Mouse (Mus musculus) brain, embryonic 14.5 days (tissue): ENCODE measurements around the gene Dennd6a. TPM values are rescaled to one million over a fixed set of nuclear protein-coding genes. Genes with fewer than 3 reads are reported as not detected.

Experiments used
- DNase-seq: peaks from one replicate; pipeline ENCODE4 v3.0.0-alpha.2; 2011; ENCODE audit warnings: low read depth
- CTCF ChIP-seq: fragments of 200-500 bp; IDR thresholded peaks from 2 replicates; pipeline ENCODE4 v1.5.1; 2012; ENCODE audit warnings: inconsistent platforms, mild to moderate bottlenecking, moderate library complexity, borderline replicate concordance; ENCODE audit not compliant: insufficient read depth, insufficient read length; ENCODE audit errors: extremely low read depth
- POLR2A ChIP-seq: fragments of 200-500 bp; IDR thresholded peaks from 2 replicates; pipeline ENCODE4 v1.6.1; 2012; ENCODE audit warnings: mild to moderate bottlenecking, inconsistent platforms, borderline replicate concordance; ENCODE audit not compliant: poor library complexity, insufficient read depth, insufficient read length, severe bottlenecking; ENCODE audit errors: extremely low read depth
- polyA plus RNA-seq: library from polyadenylated mRNA; depleted of rRNA; stranded (reverse); fragments of >200 nt; gene quantifications from 2 replicates; pipeline ENCODE4 v1.2.3, GENCODE M21; 2012

The Dennd6a gene
- polyA plus RNA-seq, 1 experiment = 18.6 TPM

GRCm38 (mm10) chr14:26637025-26637850, 63.6 kb downstream of the Dennd6a start:
- TF ChIP-seq POLR2A (no peak), CTCF (no peak)
- DNase-seq = peak; percentile 47

- TF ChIP-seq CTCF = no peak
- TF ChIP-seq POLR2A = peak; percentile 92
- peak; percentile 100 for DNase-seq
Observed at GRCm38 (mm10) chr14:26637851-26638707, 64.4 kb downstream of the Dennd6a start, which contains the start of gene Arf4. TSS of gene Arf4 (plus strand) at chr14:26638074.

- TF ChIP-seq POLR2A (no peak), CTCF (no peak)
- DNase-seq = peak; percentile 57
Observed at GRCm38 (mm10) chr14:26638708-26639084, 65.0 kb downstream of the Dennd6a start.

GRCm38 (mm10) chr14:26639251-26639650, 65.6 kb downstream of the Dennd6a start:
- peak; percentile 62 for DNase-seq
- no peak for TF ChIP-seq CTCF
- no peak for TF ChIP-seq POLR2A

- TF ChIP-seq CTCF (no peak; the same call in 1 of the 2 replicates), POLR2A (no peak)
- peak; percentile 51 for DNase-seq
Observed at GRCm38 (mm10) chr14:26639961-26640360, 66.3 kb downstream of the Dennd6a start.

GRCm38 (mm10) chr14:26643006-26643624, 69.5 kb downstream of the Dennd6a start:
- no peak for DNase-seq
- no peak for TF ChIP-seq CTCF
- no peak for TF ChIP-seq POLR2A

GRCm38 (mm10) chr14:26645989-26646650, 72.5 kb downstream of the Dennd6a start:
- TF ChIP-seq POLR2A (no peak), CTCF (no peak)
- peak; percentile 93 for DNase-seq

- DNase-seq = no peak
- no peak for TF ChIP-seq CTCF
- no peak for TF ChIP-seq POLR2A
Observed at GRCm38 (mm10) chr14:26647811-26648210, 74.2 kb downstream of the Dennd6a start.

- TF ChIP-seq CTCF (peak; percentile 30; the same call in 1 of the 2 replicates), POLR2A (no peak)
- DNase-seq = peak; percentile 40
Observed at GRCm38 (mm10) chr14:26651901-26652300, 78.2 kb downstream of the Dennd6a start.

GRCm38 (mm10) chr14:26658178-26658577, 84.5 kb downstream of the Dennd6a start:
- no peak for DNase-seq
- TF ChIP-seq CTCF = no peak
- no peak for TF ChIP-seq POLR2A
